ENCODE assay signal across 7 mouse cellular contexts in genomic region chr17:25919786-25920642, GRCm38 (mm10). TPM values are rescaled to one million over a fixed set of nuclear protein-coding genes. Genes with fewer than 3 reads are reported as not detected.
DNase-seq lines count a peak whose midpoint lies in the region; ATAC-seq lines count a peak whose summit lies in the region.

No protein-coding gene starts in this region.

- peak; percentile 98 for ATAC-seq in intestine, embryonic 15.5 days

- peak overlapping the region; percentile 98 for H3K4me3 ChIP-seq in intestine, embryonic 15.5 days (replicated peaks)
- H3K4me3 ChIP-seq in midbrain, embryonic 10.5 days: peak overlapping the region; percentile 99

- H3K9me3 ChIP-seq in intestine, embryonic 15.5 days: no peaks in the 10 kb centered on the region
- H3K9me3 ChIP-seq in midbrain, embryonic 10.5 days (replicated peaks): no peaks in the 10 kb centered on the region

- H3K27ac ChIP-seq in intestine, embryonic 15.5 days: peak overlapping the region; percentile 93
- peak overlapping the region; percentile 87 for H3K27ac ChIP-seq in midbrain, embryonic 10.5 days (replicated peaks)

- peaks cover 29% of the 10 kb centered on the region for H3K4me1 ChIP-seq in intestine, embryonic 15.5 days (replicated peaks)
- H3K4me1 ChIP-seq in midbrain, embryonic 10.5 days: peaks cover 37% of the 10 kb centered on the region

- H3K36me3 ChIP-seq in intestine, embryonic 15.5 days: no peaks in the 10 kb centered on the region
- H3K36me3 ChIP-seq in midbrain, embryonic 10.5 days: peaks cover 13% of the 10 kb centered on the region

- under 1% methylated on average over 40 of the region's 40 CpGs for WGBS in intestine, embryonic 15.5 days
- WGBS in midbrain, embryonic 10.5 days: under 1% methylated on average over 40 of the region's 40 CpGs

- no peaks in the 10 kb centered on the region for H3K27me3 ChIP-seq in intestine, embryonic 15.5 days (replicated peaks)
- no peaks in the 10 kb centered on the region for H3K27me3 ChIP-seq in midbrain, embryonic 10.5 days (ENCODE audit: low read depth, poor library complexity, severe bottlenecking)

- peak overlapping the region; percentile 85 for H3K4me2 ChIP-seq in intestine, embryonic 15.5 days (replicated peaks)

- H3K9ac ChIP-seq in intestine, embryonic 15.5 days: peak overlapping the region; percentile 70

- intact Hi-C loops in gastrocnemius, postnatal 36 days (cut with DNase I): no loop called here
- intact Hi-C loops in left cerebral cortex, postnatal 25 days (cut with DNase I): loop anchor here (2.0 kb wide), 1 partner anchor 65 kb away; the partner anchor contains the start of gene Capn15

- DNase-seq in adrenal gland, adult 2 months: peak; percentile 100
- DNase-seq in embryo, embryonic 11.5 days (ENCODE audit: low read depth, low spot score): peak; percentile 98
- DNase-seq in gastrocnemius, postnatal 36 days: peak; percentile 100
- DNase-seq in left cerebral cortex, postnatal 25 days (ENCODE audit: low spot score in 2 of 2): peak; percentile 100
- peak; percentile 99 for DNase-seq in midbrain, embryonic 10.5 days (ENCODE audit: low spot score)
- peak; percentile 100 for DNase-seq in right cerebral cortex, postnatal 4 days

RNA-seq across cellular contexts. Expression of gene Rab40c, which starts 0.5 kb away (rescaled TPM):
- 10 to 100 TPM; 21.1 to 27.3 TPM for total RNA-seq in adrenal gland, adult 2 months (2021)
- polyA plus RNA-seq in adrenal gland, adult 2 months (2012; rRNA removed): 52.1 and 68.8 TPM in 2 replicates
- 10 to 100 TPM in 1 of 2 experiments, 1 to 10 TPM in 1; 8.5 to 10.8 TPM for total RNA-seq in gastrocnemius, postnatal 36 days (2021)
- 21.4 and 24.9 TPM in 2 replicates for polyA plus RNA-seq in intestine, embryonic 15.5 days (2015; fragmentation: Nextera tagmentation; extraction: Ambion mirVana)
- 10 to 100 TPM; 46.7 to 50.9 TPM for total RNA-seq in left cerebral cortex, postnatal 25 days (2021)
- polyA plus RNA-seq in midbrain, embryonic 10.5 days (2016; fragmentation: Nextera tagmentation; extraction: Ambion mirVana): 29.8 and 33.6 TPM in 2 replicates

RNA-seq across cellular contexts. Expression of gene Pigq, which starts 24.7 kb away (rescaled TPM):
- total RNA-seq in adrenal gland, adult 2 months (2021): 100 to 1,000 TPM; 105 to 121 TPM
- polyA plus RNA-seq in adrenal gland, adult 2 months (2012; rRNA removed): 160 and 187 TPM in 2 replicates
- 10 to 100 TPM; 24.1 to 27.4 TPM for total RNA-seq in gastrocnemius, postnatal 36 days (2021)
- 52.1 and 56.4 TPM in 2 replicates for polyA plus RNA-seq in intestine, embryonic 15.5 days (2015; fragmentation: Nextera tagmentation; extraction: Ambion mirVana)
- 100 to 1,000 TPM; 116 to 118 TPM for total RNA-seq in left cerebral cortex, postnatal 25 days (2021)
- polyA plus RNA-seq in midbrain, embryonic 10.5 days (2016; fragmentation: Nextera tagmentation; extraction: Ambion mirVana): 64.8 and 67.8 TPM in 2 replicates

RNA-seq across cellular contexts. Expression of gene Nhlrc4, which starts 24.7 kb away (rescaled TPM):
- not detected for total RNA-seq in adrenal gland, adult 2 months (2021)
- polyA plus RNA-seq in adrenal gland, adult 2 months (2012; rRNA removed): not detected in 2 replicates
- not detected for total RNA-seq in gastrocnemius, postnatal 36 days (2021)
- 0.10 and 0.46 TPM in 2 replicates for polyA plus RNA-seq in intestine, embryonic 15.5 days (2015; fragmentation: Nextera tagmentation; extraction: Ambion mirVana)
- not detected for total RNA-seq in left cerebral cortex, postnatal 25 days (2021)
- polyA plus RNA-seq in midbrain, embryonic 10.5 days (2016; fragmentation: Nextera tagmentation; extraction: Ambion mirVana): 0.34 TPM in 1 of 2 replicates, not detected in the other

RNA-seq across cellular contexts. Expression of gene A930017K11Rik, which starts 32.4 kb away (rescaled TPM):
- total RNA-seq in adrenal gland, adult 2 months (2021): not detected
- 0.13 TPM in 1 of 2 replicates, not detected in the other for polyA plus RNA-seq in adrenal gland, adult 2 months (2012; rRNA removed)
- total RNA-seq in gastrocnemius, postnatal 36 days (2021): not detected
- polyA plus RNA-seq in intestine, embryonic 15.5 days (2015; fragmentation: Nextera tagmentation; extraction: Ambion mirVana): 0.20 and 0.28 TPM in 2 replicates
- under 1 TPM in 1 of 2 experiments, not detected in 1; 0.23 TPM for total RNA-seq in left cerebral cortex, postnatal 25 days (2021)
- 0.06 and 0.19 TPM in 2 replicates for polyA plus RNA-seq in midbrain, embryonic 10.5 days (2016; fragmentation: Nextera tagmentation; extraction: Ambion mirVana)

RNA-seq across cellular contexts. Expression of gene Wfikkn1, which starts 39.4 kb away (rescaled TPM):
- total RNA-seq in adrenal gland, adult 2 months (2021): 1 to 10 TPM in 1 of 2 experiments, under 1 TPM in 1; 0.52 to 2.1 TPM
- 2.1 and 2.5 TPM in 2 replicates for polyA plus RNA-seq in adrenal gland, adult 2 months (2012; rRNA removed)
- under 1 TPM; 0.59 to 0.69 TPM for total RNA-seq in gastrocnemius, postnatal 36 days (2021)
- polyA plus RNA-seq in intestine, embryonic 15.5 days (2015; fragmentation: Nextera tagmentation; extraction: Ambion mirVana): 0.29 and 0.36 TPM in 2 replicates
- 1 to 10 TPM; 1.3 to 2.5 TPM for total RNA-seq in left cerebral cortex, postnatal 25 days (2021)
- 6.1 and 19.7 TPM in 2 replicates for polyA plus RNA-seq in midbrain, embryonic 10.5 days (2016; fragmentation: Nextera tagmentation; extraction: Ambion mirVana)

Comparison
In these comparisons a context has a peak if more than half of its experiments do, and no peak if none do; other contexts are left out.
1. Peak in every context shown above with its lines: DNase-seq, ATAC-seq, H3K4me3 ChIP-seq and H3K27ac ChIP-seq.